1 mouse cellular context compared by ENCODE assay signal in the genomic region with DNA sequence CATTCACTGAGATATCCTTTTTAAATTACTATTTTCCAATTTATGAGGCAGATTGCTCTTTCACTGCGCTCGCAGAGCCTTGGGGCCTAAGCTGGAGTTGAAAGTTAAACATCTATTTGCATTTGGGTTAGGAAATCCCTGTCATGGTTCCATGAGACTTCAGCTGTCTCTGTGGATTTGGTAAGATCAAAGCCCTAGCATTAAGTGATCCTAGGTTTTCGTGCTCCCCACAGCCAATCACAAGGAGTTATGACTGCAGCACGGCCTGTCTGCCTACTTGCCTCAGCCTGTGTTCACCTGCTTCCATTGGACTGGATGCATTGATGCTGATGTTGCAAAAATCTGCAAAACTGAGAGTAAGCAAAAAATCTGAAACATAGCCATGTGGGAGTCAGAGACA.
TF ChIP-seq lines count a peak whose summit lies in the region.

No protein-coding gene starts in this region.

TF ChIP-seq in CH12.LX, 34 proteins besides CTCF, POLR2A, EP300 and RAD21:
- TF ChIP-seq MAFK (IDR thresholded peaks at IDR 0.05; ENCODE audit: insufficient replicate concordance, low read length) (peak; percentile 55; the same call in 1 of the 2 replicates), MAX (IDR thresholded peaks at IDR 0.05; ENCODE audit: low read length) (no peak), KAT2A (IDR thresholded peaks at IDR 0.05; ENCODE audit: insufficient replicate concordance, low read length) (no peak), ELF1 (IDR thresholded peaks at IDR 0.05; ENCODE audit: low read depth, low read length) (no peak), SIN3A (IDR thresholded peaks at IDR 0.05; ENCODE audit: low read length) (no peak)
